Mouse (Mus musculus) CH12.LX (cell line): Measurements from ENCODE around the gene Brpf1. TPM values are rescaled to one million over a fixed set of nuclear protein-coding genes. Genes with fewer than 3 reads are reported as not detected.

Experiments used
- DNase-seq: peaks from one replicate; pipeline ENCODE4 v3.0.0-alpha.2; 2013; ENCODE audit errors: extremely low read depth
- H3K27ac ChIP-seq: 2 replicates; pipeline ENCODE4 v1.5.1; 2012; ENCODE audit warnings: low read depth, mild to moderate bottlenecking, control low read depth, moderate library complexity; ENCODE audit not compliant: insufficient read depth
- H3K27me3 ChIP-seq: replicated peaks from 2 replicates; pipeline ENCODE3; 2012; ENCODE audit warnings: inconsistent platforms
- H3K36me3 ChIP-seq, 2 experiments: replicated peaks in 1 of 2; 2 replicates each; pipeline versions ENCODE3 to v1.6.1; 2012; ENCODE audit warnings: inconsistent platforms in 1 of 2, low read length in 1 of 2, mild to moderate bottlenecking in 1 of 2, mixed read lengths in 1 of 2, moderate library complexity in 1 of 2; ENCODE audit not compliant: control insufficient read depth in 1 of 2, insufficient read depth in 1 of 2
- H3K4me1 ChIP-seq, 2 experiments: 2 replicates each; pipeline ENCODE4 v1.6.1; 2012; ENCODE audit warnings: inconsistent platforms in 1 of 2, moderate library complexity in 1 of 2; ENCODE audit not compliant: insufficient read depth in 2 of 2, control insufficient read depth in 1 of 2
- H3K4me2 ChIP-seq: 2 replicates; pipeline ENCODE4 v1.6.1; 2012; ENCODE audit warnings: low read depth, mild to moderate bottlenecking, control low read depth; ENCODE audit not compliant: poor library complexity, insufficient read depth, severe bottlenecking
- H3K4me3 ChIP-seq, 3 experiments: fragments of 150-350 bp in 1 of 3; sonication (generic) in 1 of 3; replicated peaks in 1 of 3; 2 replicates each; pipeline versions ENCODE3 to v1.5.1; 2011 to 2012; ENCODE audit warnings: low read depth in 2 of 3, low read length in 2 of 3, mild to moderate bottlenecking in 2 of 3, moderate library complexity in 2 of 3, control low read depth in 1 of 3, improper control_type of control experiment in 1 of 3, inconsistent platforms in 1 of 3, mixed read lengths in 1 of 3; ENCODE audit not compliant: poor library complexity in 1 of 3
- H3K79me2 ChIP-seq: replicated peaks from 2 replicates; pipeline ENCODE4 v1.6.1; 2012; ENCODE audit warnings: mild to moderate bottlenecking, moderate library complexity; ENCODE audit not compliant: control insufficient read depth, poor library complexity, insufficient read depth, severe bottlenecking; ENCODE audit errors: extremely low read depth
- H3K9ac ChIP-seq: 2 replicates; pipeline ENCODE4 v1.6.1; 2012; ENCODE audit warnings: low read depth, mild to moderate bottlenecking, control low read depth, moderate library complexity; ENCODE audit not compliant: insufficient read depth
- H3K9me3 ChIP-seq: replicated peaks from 2 replicates; pipeline ENCODE3; 2012; ENCODE audit warnings: low read length, inconsistent platforms, mixed read lengths
- CHD1 ChIP-seq: IDR thresholded peaks from 2 replicates; pipeline ENCODE4 v1.6.1; 2012; ENCODE audit warnings: low read depth, low read length, improper control_type of control experiment, inconsistent platforms
- CHD2 ChIP-seq: IDR thresholded peaks from 2 replicates; pipeline ENCODE4 v1.6.1; 2011; ENCODE audit warnings: low read length, improper control_type of control experiment
- CTCF ChIP-seq, 2 experiments: IDR thresholded peaks in 1 of 2; conservative IDR thresholded peaks in 1 of 2; 2 replicates each; pipeline ENCODE4 v1.5.1; 2011 to 2012; ENCODE audit warnings: low read depth in 2 of 2, low read length in 2 of 2, improper control_type of control experiment in 1 of 2, inconsistent platforms in 1 of 2, mild to moderate bottlenecking in 1 of 2, moderate library complexity in 1 of 2
- E2F4 ChIP-seq: IDR thresholded peaks from 2 replicates; pipeline ENCODE4 v1.6.1; 2011; ENCODE audit warnings: low read depth, low read length, improper control_type of control experiment; ENCODE audit not compliant: insufficient replicate concordance
- ELF1 ChIP-seq: IDR thresholded peaks from 2 replicates; pipeline ENCODE4 v1.6.1; 2014; ENCODE audit warnings: low read depth, mild to moderate bottlenecking, inconsistent platforms, low read length, improper control_type of control experiment
- HCFC1 ChIP-seq: IDR thresholded peaks from 2 replicates; pipeline ENCODE4 v1.6.1; 2012; ENCODE audit warnings: low read depth, mild to moderate bottlenecking, inconsistent platforms, low read length, improper control_type of control experiment
- JUN ChIP-seq: IDR thresholded peaks from 2 replicates; pipeline ENCODE4 v1.6.1; 2011; ENCODE audit warnings: low read depth, mild to moderate bottlenecking, low read length, improper control_type of control experiment, moderate library complexity; ENCODE audit not compliant: insufficient read depth
- MEF2A ChIP-seq: IDR thresholded peaks from 2 replicates; pipeline ENCODE4 v1.6.1; 2014; ENCODE audit warnings: low read depth, mild to moderate bottlenecking, inconsistent platforms, low read length, improper control_type of control experiment, borderline replicate concordance
- PAX5 ChIP-seq: IDR thresholded peaks from 2 replicates; pipeline ENCODE4 v1.6.1; 2012; ENCODE audit warnings: low read length, inconsistent platforms, mixed read lengths
- RAD21 ChIP-seq: IDR thresholded peaks from 2 replicates; pipeline ENCODE4 v1.6.1; 2011; ENCODE audit warnings: low read depth, mild to moderate bottlenecking, low read length, improper control_type of control experiment, moderate library complexity
- TCF12 ChIP-seq: IDR thresholded peaks from 2 replicates; pipeline ENCODE4 v1.6.1; 2014; ENCODE audit warnings: low read depth, mild to moderate bottlenecking, inconsistent platforms, low read length, improper control_type of control experiment
- UBTF ChIP-seq: IDR thresholded peaks from 2 replicates; pipeline ENCODE4 v1.6.1; 2012; ENCODE audit warnings: low read depth, mild to moderate bottlenecking, inconsistent platforms, low read length, improper control_type of control experiment, moderate library complexity
- USF2 ChIP-seq: conservative IDR thresholded peaks from 2 replicates; pipeline ENCODE4 v1.6.1; 2011; ENCODE audit warnings: low read depth, low read length, improper control_type of control experiment
- ZKSCAN1 ChIP-seq: IDR thresholded peaks from 2 replicates; pipeline ENCODE4 v1.6.1; 2012; ENCODE audit warnings: low read depth, inconsistent platforms, low read length, improper control_type of control experiment, borderline replicate concordance
- dilution Hi-C: fragments of 300-500 bp; cut with MboI; formaldehyde crosslinking; loops from 2 replicates; pipeline ENCODE4 v1.14.3; 2020; ENCODE audit warnings: low sequenced_read_pairs; ENCODE audit not compliant: extremely low pct_unique_long_range_greater_than_20kb, extremely low pct_ligation_motif_present
- in situ Hi-C: fragments of 300-500 bp; cut with MboI; formaldehyde crosslinking; loops from 3 replicates; pipeline ENCODE4 v1.14.3; 2019; ENCODE audit warnings: low sequenced_read_pairs, low pct_ligation_motif_present, low pct_unique_long_range_greater_than_20kb, mixed read lengths
- polyA plus RNA-seq: library from polyadenylated mRNA; unstranded; fragments of >175 nt; gene quantifications from 2 replicates; pipeline ENCODE4 v1.2.1, GENCODE M21; 2012; ENCODE audit warnings: low read depth; ENCODE audit not compliant: insufficient read length
- total RNA-seq, 2 experiments: library from RNA; depleted of rRNA; stranded (reverse); fragments of 300-350 nt in 1 of 2; fragments of >200 nt in 1 of 2; gene quantifications; 2 replicates each; pipeline ENCODE4 v1.2.3; 2012 to 2014

Gene Brpf1
- total and polyA plus RNA-seq, 3 experiments, result 13.7 to 28.1 (median 24.5) TPM

GRCm38 (mm10) chr6:113290346-113290745, 16.6 kb upstream of the Brpf1 start:
- no peak for DNase-seq
- no peak overlapping the region for H3K27ac ChIP-seq
- in situ Hi-C loops, result no loop called here
- no peak overlapping the region for H3K4me3 ChIP-seq
- no peaks in the 10 kb centered on the region for H3K9me3 ChIP-seq
- H3K27me3 ChIP-seq, result no peaks in the 10 kb centered on the region
- 0 out of 2 replicates have a peak, but pooled peaks have one; percentile 38 for TF ChIP-seq CHD2
- no peak for TF ChIP-seq MEF2A
- TF ChIP-seq, all 38 proteins: peak for 1
- dilution Hi-C loops, result no loop called here
- Histone ChIP-seq H3K9ac (no peak overlapping the region), H3K4me1 (peaks cover 0 to under 1% of the 10 kb centered on the region in 2 experiments; a peak in 1 of 4 replicates), H3K36me3 (peaks cover 0 to 13% of the 10 kb centered on the region in 2 experiments), H3K4me2 (no peak overlapping the region), H3K79me2 (no peaks in the 10 kb centered on the region)

- H3K36me3 ChIP-seq, result peaks cover 0 to 13% of the 10 kb centered on the region in 2 experiments
- no peaks in the 10 kb centered on the region for H3K79me2 ChIP-seq
- no peaks in the 10 kb centered on the region for H3K9me3 ChIP-seq
- H3K27me3 ChIP-seq, result no peaks in the 10 kb centered on the region
- H3K4me3 ChIP-seq, result no peak overlapping the region
- peaks cover 3 to 14% of the 10 kb centered on the region in 2 experiments; a peak in 3 of 4 replicates for H3K4me1 ChIP-seq
- no peak overlapping the region for H3K27ac ChIP-seq
- in situ Hi-C loops, result no loop called here
- H3K4me2 ChIP-seq, result no peak overlapping the region
- TF ChIP-seq E2F4 (no peak), RAD21 (no peak), PAX5 (no peak), ELF1 (no peak), JUN (no peak)
- H3K9ac ChIP-seq, result no peak overlapping the region
- dilution Hi-C loops, result no loop called here
- no peak for DNase-seq
Observed at GRCm38 (mm10) chr6:113292938-113293337, 14.0 kb upstream of the Brpf1 start.

- in situ Hi-C loops (loop anchor here (5.0 kb wide), 1 partner anchor 34 kb away; no protein-coding TSS in a partner anchor), dilution Hi-C loops (no loop called here)
- Histone ChIP-seq H3K9ac (no peak overlapping the region), H3K27me3 (no peaks in the 10 kb centered on the region), H3K27ac (no peak overlapping the region), H3K4me1 (peaks cover 3 to 26% of the 10 kb centered on the region in 2 experiments; a peak in 3 of 4 replicates), H3K79me2 (no peaks in the 10 kb centered on the region), H3K4me2 (no peak overlapping the region), H3K36me3 (peaks cover 0 to 7% of the 10 kb centered on the region in 2 experiments), H3K4me3 (no peak overlapping the region), H3K9me3 (no peaks in the 10 kb centered on the region)
- no peak for TF ChIP-seq UBTF
- no peak for TF ChIP-seq USF2
- no peak for TF ChIP-seq CTCF (conservative IDR thresholded peaks at IDR 0.05 in 1 of 2, IDR thresholded peaks at IDR 0.05 in 1 of 2; ENCODE audit: low read depth in 2 of 2, low read length in 2 of 2)
- TF ChIP-seq TCF12, result no peak
- no peak for TF ChIP-seq JUN
- TF ChIP-seq CHD1, result no peak
- no peak for TF ChIP-seq PAX5
- TF ChIP-seq HCFC1, result no peak
- no peak for TF ChIP-seq ZKSCAN1
- no peak for DNase-seq
Observed at GRCm38 (mm10) chr6:113296046-113296445, 10.9 kb upstream of the Brpf1 start.
